Mouse (Mus musculus): ENCODE data around the gene Hand2. TPM values are rescaled to one million over a fixed set of nuclear protein-coding genes. Genes with fewer than 3 reads are reported as not detected.

The Hand2 gene
- total RNA-seq, 2 experiments from 2014 or later: 49.0 to 56.6 TPM

DNA sequence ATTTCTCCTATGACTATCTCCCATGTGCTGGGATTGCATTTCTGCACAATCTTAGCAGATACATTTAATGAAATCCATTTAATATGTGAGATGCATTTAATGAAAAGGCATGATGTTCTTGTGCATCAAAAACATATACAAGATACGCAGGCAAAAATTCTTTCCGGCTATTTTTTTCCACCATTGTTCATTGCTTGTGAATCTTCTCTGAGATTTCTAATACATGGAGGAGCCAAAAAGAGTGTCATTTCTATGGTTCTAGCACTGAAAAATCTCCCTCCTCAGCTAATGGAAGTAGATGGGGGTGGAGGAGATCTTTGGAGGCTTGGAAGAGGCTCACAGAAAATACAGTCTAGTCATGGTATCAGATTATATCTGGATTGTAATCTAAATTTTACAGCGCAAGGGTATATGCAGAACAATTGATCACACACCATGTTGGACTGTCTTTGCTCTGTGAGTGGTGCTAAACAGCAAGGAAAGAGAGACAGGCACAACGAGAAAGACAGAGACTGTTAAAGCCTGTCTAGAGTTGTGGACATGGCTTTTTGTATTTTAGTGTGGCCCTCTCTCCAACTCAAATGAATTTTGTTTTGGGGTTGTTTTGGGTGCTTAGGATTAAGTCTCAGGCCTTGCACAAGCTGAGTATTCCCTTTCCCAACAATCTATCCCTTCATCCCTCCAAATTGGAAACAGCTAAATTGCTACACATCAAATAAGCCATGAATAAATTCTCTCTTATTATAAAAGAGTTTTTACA, 16.7 kb downstream of the Hand2 start:
- no peak for DNase-seq (ENCODE audit: low spot score)
- intact Hi-C loops (cut with DNase I): loop anchor here (10.0 kb wide), 2 partner anchors 613 to 783 kb away; partner anchors contain the start of genes Cep44 and Fbxo8

DNA sequence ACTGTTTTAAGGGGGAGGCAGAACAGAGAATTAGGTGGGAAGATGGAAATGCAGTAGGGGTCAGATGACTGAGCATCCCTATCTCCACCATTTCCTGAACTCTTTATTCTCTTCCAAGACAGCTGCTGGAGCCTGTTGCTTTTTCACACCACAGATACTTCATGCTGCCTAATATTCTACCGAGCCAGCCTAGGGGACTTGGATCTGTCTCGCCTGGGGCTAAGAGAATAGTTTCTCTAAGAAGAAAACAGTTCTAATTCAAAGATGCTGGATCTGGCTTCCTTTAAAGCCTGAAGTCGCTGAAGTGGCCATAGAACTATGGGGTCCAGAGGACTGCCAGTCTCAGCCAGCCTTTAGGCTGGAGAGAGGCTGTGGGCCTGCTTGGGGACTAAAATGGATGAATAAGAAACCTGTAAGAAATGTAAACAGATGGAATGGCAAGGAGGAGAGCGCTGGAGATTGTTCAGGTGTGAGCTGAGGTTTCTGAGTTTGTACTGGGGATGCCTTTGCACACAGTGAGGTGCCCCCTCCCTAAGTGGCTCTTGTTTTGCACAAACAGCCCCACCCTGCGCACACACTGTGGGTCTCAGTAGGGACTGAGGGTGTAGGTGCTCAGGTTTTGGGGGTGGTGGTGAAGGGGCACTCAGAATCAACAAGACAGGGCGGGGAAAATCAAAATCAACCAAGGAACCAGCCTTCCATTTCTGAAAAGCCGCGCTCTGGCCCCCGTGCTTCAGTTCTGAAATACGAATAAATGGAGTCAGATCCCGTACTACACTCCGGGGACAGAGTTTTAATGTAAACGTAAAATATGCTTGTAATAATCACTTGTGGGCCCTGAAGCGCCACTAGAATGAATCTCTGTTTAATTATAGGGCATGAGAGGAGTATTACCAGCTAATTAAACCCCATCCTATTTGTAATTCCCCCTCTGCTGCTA, 19.2 kb downstream of the Hand2 start:
- intact Hi-C loops (cut with DNase I): loop anchor here (10.0 kb wide), 2 partner anchors 615 to 785 kb away; partner anchors contain the start of genes Cep44 and Fbxo8
- no peak for DNase-seq (ENCODE audit: low spot score)

DNA sequence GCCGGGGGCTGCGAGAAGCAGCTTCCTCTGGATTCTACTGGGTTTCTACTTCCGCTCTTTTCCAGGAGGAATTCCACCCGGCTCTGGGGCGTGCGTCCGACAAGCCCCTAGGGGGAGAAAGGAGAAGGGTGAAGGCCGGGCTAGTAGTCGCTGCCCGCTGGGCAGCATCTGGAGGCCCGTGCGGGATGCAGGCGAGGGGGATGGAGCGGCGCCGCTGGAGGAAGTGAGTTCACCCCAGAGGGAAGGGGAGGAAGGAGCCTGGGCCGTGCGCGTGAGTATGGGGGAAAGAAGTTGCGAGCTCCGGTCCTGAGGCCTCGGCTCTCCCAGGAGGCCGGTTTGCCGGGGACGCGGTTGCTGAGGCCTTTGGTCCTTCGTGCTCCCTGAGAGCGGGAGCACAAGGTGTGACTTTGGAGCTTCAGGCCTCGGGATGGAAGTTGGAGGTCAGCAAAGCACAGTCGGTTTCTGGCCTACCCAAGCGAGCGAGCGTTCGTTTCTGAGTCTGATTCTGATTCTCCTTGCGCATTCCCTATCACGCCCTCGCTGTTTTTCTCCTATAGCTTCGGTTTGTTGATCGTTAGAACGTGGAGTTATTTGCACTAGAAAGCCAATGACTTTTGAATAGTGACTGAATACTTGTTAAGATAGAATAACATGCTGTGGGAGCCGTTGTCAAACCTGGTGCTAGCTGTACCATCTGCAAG, 20.2 kb downstream of the Hand2 start:
- intact Hi-C loops (cut with DNase I): no loop called here
- DNase-seq (ENCODE audit: low spot score): no peak

DNA sequence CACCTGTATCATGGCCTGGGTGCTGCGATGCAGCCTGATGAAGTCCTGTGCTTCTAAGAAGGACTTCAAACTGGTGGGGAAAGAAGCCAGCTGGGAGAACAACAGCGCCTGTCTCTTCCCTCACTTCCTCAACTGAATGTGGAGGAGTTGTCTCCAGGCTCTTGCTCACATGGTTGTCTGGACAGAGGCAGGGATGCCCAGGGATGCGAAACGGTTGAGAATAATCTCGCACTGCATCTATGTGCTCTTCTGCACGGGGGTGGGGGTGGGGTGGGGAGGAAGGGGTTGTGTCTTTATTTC, 20.7 kb downstream of the Hand2 start:
- no peak for DNase-seq (ENCODE audit: low spot score)
- intact Hi-C loops (cut with DNase I): no loop called here

DNA sequence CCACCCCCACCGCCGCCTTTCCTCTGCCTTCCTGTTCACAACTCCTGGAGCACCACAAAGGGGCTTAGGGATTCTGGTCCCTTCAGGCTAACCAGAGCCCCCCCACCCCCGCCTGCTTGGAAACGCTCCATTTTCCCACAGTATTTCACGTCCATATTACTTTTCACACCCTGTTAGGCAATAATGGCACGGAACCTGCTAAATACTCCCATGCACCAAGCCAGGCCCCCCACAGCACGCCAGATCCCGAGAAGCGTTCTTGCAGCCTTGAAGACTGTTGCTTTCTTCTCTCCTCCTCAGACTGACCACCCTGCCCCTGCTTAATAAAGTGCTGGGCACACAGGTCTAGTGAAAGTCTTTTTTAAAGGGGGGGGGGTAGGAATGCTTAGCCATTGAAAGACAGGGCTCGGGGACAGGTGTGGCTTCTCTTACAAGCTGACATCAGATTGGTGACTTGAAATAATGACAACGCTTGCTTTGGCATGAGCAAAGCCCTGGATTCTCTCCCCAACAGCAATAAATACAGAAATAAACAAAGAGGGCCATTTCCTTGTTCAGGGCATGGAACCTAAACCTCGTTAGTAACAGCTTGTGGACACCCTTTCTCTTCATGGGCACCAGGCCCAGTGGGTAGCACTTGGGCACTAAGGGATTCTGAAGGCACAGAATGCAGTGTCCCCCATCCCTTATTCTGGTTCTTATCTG, 21.8 kb downstream of the Hand2 start:
- intact Hi-C loops (cut with DNase I): no loop called here
- DNase-seq (ENCODE audit: low spot score): no peak

DNA sequence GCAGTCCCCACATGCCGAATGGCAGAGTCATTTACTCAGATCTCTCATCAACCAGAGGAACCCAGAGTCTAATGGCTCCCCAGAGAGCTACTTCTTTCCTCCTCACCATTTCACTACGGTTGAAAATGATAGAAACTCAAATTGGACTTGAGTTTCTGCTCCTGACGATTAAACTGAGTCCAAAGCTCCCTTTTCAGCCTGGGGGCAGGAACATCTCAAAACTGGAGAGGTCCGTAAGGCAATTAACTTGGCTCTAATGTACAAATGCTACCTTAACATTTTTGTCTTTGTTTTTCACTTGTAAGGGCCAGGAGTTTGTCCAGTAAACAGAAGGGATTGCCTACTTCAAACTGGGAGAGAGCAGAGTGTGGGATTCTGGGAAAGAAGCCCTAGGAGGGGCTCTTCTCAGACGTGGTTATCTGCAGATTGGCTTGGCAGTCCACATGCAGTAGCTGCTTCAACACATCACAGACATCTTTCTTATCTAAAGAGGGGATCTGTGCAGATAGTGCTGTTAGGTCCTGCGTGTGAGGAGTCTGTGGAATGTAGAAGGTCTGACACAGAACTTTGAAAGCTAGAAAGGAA, 23.0 kb downstream of the Hand2 start:
- intact Hi-C loops (cut with DNase I): no loop called here

DNA sequence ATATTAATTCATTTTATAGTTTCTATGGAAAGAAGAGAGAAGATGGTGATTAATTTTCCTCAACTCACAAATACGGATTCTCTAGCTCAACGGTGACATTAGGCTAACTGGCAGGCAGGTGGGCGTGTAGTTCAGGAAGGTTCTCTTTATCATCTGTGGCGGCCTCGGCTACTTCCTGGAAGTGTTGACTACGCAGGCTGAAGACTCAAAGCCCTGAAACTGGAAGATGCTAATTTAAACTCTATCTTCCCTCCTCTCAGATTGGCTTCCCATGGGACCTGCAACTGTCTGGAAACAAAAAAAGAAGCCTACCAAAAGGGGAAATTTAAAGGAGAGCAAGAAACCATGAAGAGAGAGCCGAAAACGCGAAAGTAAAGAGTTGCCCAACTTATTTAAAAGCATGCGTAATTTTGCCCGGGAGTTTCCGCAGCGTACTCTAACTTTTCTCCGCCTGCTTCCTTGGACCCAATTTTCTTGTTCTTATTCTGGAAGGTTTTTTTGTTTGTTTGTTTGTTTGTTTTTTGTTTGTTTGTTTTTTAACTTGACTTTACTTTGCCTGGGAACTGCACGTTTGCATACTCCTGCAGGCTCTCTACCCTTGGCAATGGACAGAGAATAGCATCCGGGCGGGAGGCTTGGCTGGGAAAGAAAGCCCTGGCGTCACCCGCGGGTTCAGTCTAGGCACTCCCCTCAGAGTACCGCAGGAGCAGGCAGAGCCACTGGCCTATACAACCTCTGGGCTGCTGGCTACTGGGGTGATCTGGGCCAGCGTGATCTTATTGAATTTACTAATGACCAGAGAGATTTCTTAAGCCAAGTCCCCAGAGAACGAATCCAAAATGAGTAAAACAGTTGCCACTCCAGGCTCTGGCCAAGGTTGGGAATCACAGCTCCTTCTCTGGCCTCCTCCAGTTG, 24.4 kb downstream of the Hand2 start:
- intact Hi-C loops (cut with DNase I): no loop called here
- DNase-seq (ENCODE audit: low spot score): no peak

More for the DNA sequence above, 23.0 kb downstream of the Hand2 start:
- DNase-seq (ENCODE audit: low spot score): no peak

DNA sequence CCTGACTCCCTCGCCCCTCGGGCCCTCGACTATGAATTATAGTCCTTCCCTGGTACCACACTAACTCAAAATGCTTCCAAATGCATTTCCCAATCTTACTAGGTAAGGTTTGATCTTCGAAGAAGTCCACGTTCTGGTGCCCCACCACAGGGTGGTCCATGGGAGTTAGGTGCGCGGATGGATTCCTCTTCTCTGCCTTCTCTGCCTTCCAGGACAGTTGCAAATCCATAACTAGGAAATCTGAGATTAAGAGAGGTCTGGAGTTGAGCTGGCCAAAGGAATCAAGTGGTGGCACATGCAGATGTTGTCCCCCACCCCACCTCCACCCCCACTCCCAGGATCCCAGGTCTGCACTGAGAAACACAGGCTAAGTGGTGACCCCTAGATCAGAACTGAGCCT, 25.6 kb downstream of the Hand2 start:
- intact Hi-C loops (cut with DNase I): no loop called here
- DNase-seq (ENCODE audit: low spot score): no peak

DNA sequence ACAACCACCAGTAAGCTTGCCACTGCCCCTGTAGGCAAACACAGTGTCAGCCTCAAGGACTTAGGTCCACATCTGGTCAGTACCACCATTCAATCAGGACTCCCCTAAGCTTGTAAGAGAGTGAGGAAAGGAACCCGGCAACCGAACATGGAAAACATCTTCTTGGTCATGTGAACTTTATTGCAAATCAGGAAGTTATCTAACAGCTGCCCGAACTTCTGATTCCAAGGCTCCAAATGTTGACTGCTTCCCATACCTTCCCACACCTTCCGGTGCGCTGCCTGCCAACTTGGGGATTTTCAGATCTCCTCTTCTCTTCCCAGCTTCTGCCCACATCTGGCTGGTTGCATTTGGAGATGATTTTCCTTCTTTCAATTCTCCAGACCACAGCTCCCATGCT, 26.4 kb downstream of the Hand2 start:
- DNase-seq (ENCODE audit: low spot score): no peak
- intact Hi-C loops (cut with DNase I): no loop called here

DNA sequence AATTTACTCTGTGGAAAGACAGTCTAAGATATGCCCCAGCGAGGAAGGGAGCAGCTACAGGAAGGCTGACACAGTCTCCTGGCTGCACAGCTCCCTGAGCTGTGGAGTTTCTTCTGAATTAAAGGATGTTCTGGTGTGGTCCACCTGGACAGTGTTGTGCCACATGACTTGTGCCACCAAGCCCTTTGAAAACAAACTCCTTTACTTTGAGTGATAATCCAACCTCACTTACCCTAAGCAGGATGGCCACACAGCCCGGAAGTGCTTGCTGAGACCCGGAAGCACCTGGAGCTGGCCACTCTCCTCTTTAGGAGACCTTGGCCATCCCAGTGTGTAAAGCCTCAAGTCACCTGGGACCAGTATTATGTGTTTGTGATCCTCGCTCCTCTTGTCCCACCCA, 27.5 kb downstream of the Hand2 start:
- intact Hi-C loops (cut with DNase I): no loop called here
- no peak for DNase-seq (ENCODE audit: low spot score)

DNA sequence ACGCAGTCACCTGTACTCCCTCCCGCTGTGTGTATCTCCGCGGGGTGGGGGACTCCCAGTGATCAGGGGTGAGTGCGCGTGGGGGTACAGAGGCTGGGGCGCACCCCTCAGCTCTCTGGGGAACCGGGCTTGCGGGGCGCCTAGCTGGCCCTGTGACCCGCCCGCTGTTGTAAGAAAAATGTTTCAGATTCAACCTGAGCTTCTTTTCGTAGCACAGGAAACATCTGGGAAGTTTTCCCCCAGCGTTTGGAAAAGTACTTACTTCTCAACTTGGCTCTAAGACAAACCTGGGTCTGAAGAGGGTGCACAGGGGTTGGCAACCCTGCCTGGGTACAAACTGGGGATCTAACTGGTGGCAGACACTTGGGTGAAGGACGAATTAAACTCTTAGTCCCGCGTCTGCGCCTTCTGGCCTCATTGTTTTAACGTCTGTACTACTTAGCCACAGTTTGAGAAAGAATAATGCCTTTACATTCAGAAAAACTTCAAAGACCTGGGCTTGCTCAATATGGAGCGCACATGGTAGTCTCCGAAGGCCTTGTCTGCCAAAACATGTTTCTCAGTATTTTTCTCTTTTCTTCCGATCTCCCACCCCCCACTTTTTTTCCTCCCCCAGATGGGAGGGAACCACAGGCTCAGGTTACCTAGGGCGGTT, 28.2 kb downstream of the Hand2 start:
- intact Hi-C loops (cut with DNase I): no loop called here
- DNase-seq (ENCODE audit: low spot score): no peak

DNA sequence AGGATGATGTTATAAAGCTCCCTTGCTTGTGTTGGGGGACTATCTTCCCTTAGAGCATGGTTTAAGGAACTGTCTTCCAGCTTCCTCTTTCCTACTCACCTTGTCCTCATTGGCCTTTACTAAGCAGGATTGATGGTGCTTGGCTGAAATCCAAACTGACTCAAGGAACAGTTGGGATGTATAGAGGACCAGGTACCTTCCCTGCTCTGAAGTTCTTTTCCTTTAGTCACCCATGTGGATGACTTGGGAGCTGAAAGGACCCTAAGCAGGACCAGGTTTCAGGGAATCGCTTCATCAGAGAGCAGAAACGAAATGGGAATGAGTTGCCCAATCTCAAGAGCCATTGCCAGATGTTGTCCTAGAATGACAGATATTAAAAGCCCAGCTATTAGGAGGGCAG, 31.1 kb downstream of the Hand2 start:
- intact Hi-C loops (cut with DNase I): loop anchor here (2.0 kb wide), 1 partner anchor 179 kb away; no protein-coding TSS in a partner anchor

DNA sequence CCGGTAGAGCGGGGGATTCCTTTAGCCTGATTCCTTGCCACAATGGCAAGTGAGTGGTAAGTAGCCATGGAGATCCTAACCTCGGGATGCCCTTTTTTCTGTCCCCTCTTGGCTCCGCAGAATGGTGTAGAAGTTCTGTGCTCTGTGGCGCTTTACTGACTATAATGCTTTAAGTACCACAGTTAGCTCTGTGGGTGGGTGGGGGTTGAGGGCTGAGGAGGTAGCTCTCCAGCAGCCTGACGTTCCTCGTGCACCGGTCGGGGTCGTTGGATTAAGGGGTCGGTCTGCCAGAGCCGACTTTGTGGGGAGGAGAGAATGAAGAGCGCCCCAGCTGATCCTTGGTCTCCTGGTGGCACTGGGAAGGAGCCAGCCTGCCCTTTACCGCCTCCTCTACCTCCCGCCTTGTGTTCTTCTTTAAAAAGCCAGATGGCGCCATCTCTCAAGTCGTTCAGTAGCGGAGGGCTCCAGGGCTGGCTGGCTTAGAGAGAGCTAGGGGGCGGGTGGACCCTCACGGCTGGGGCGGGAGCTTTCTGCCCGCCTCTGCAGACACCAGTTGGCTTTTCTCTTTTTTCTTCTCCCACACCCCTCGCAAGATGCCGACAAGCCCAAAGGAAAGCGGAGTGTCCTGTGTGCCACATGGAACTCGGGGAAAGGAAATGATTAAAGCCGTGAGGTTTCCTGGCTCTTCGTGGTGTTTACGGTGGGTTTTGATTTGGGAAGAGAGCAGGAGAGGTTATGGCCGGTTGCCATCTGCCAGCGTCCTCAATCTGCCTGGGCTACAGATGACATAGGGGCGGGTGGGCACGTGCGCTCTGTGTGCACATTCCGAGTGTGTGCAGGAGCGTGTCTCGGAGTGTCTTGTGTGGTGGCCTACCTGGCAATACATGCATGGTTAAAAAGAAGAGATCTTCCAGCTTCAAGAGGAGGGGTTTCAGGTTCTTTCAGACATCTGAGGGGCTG, 32.8 kb downstream of the Hand2 start:
- no peak for DNase-seq (ENCODE audit: low spot score)
- intact Hi-C loops (cut with DNase I): loop anchor here (1.0 to 2.0 kb wide), 3 partner anchors 72 to 177 kb away; no protein-coding TSS in a partner anchor

More for the DNA sequence above, 31.1 kb downstream of the Hand2 start:
- no peak for DNase-seq (ENCODE audit: low spot score)

DNA sequence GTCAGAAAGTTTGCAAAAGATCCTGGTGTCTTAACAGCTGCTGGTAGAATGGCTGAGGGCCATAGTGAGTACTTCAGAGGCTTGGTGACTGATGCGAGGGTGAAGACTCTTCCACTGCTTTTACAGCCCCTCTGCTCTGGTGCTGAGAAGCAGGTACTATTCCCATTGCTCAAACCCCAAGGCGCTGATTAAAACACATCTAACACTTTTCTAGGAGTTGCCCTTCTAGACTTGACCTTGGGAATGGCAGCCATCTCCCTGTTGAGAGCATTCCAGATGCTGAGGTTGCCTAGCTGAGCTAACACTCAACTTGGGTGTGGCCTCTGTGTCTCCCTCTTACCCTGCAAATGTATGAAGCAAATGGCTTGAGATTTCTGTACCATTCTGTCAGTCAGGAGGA, 34.1 kb downstream of the Hand2 start:
- intact Hi-C loops (cut with DNase I): loop anchor here (1.0 kb wide), 1 partner anchor 70 kb away; no protein-coding TSS in a partner anchor
- no peak for DNase-seq (ENCODE audit: low spot score)

DNA sequence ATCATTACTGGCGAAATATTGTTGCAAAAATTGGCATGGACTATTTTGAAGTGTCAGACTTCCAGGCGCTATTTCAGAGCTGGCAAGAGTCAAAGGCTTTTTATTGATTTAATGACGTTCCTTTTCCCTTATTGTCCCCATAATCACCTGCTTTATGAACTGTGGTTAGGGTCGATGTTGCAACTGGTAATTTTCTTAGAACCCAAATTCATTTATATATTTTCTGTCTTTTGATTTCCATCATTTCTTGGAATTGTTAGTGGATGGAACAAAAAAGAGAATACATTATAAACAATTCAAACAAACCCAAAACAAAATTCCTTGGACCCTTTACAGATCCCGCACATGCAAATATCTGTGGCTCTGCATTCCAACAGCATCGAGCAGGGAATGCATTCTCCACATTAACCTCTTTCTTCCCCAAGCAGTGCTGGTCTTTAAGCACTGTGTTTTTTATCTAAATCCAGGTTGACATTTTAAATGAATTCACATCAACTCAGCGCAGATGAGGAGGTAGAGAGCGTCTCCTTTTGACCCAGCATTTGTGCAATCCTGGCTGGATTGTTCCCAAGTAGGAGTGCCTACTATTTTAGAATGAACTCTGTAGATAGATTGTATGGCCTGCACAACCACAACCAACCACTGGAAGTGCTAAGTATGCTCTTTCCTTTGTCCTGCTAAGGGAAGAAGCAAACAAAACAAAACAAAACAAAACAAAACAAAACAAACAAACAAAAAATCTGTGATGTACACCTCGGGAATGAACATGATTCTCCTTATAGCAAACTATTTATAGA, 35.9 kb downstream of the Hand2 start:
- intact Hi-C loops (cut with DNase I): no loop called here

DNA sequence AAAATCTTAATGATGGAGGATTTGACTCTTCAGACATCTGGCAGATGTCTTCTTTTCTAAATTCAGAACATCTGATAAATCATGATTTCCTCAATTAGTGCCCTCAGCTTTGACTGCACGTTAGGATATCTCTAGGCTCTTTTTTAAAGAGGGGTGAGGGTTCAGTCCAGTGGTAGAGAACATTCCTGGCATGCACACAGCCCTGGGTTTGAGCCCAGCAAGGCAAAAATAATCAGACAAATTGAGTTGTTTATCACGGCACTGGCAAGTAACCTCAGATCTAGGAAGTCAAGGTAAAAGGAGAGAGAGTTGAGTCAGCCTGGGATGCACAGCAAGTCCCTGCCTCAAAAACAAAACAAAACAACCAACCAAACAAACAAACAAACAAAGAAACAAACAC, 39.7 kb downstream of the Hand2 start:
- intact Hi-C loops (cut with DNase I): no loop called here
- DNase-seq (ENCODE audit: low spot score): peak; percentile 34

More for the DNA sequence above, 35.9 kb downstream of the Hand2 start:
- no peak for DNase-seq (ENCODE audit: low spot score)

All from heart, postnatal 25 days (tissue).